Mouse (Mus musculus): ENCODE measurements around the gene Ctdspl. TPM values are rescaled to one million over a fixed set of nuclear protein-coding genes. Genes with fewer than 3 reads are reported as not detected.

Gene Ctdspl
- polyA plus RNA-seq, 1 experiment from 2014 or later: 8.1 TPM

GRCm38 (mm10) chr9:119055336-119055735, 129.1 kb downstream of the Ctdspl start:
- Histone ChIP-seq H3K36me3 (ENCODE audit: control insufficient read depth, insufficient read depth) (no peaks in the 10 kb centered on the region), H3K4me3 (ENCODE audit: low read length) (no peak overlapping the region), H3K4me1 (ENCODE audit: control insufficient read depth, insufficient read depth, low read length) (peaks cover 14% of the 10 kb centered on the region), H3K4me2 (ENCODE audit: low read depth, low read length) (no peak overlapping the region), H3K27ac (ENCODE audit: low read length) (no peak overlapping the region), H3K9me3 (replicated peaks; ENCODE audit: control insufficient read depth, low read length) (no peaks in the 10 kb centered on the region), H3K27me3 (ENCODE audit: control insufficient read depth, insufficient read depth, low read length) (no peaks in the 10 kb centered on the region), H3K9ac (ENCODE audit: low read length) (no peak overlapping the region)
- ATAC-seq (replicated peaks; ENCODE audit: extremely low read depth, insufficient read depth, low FRiP score): no peak
- 80% methylated on average over 4 of the region's 4 CpGs for WGBS

- H3K27ac ChIP-seq (ENCODE audit: low read length): no peak overlapping the region
- H3K9me3 ChIP-seq (replicated peaks; ENCODE audit: control insufficient read depth, low read length): no peaks in the 10 kb centered on the region
- no peak overlapping the region for H3K4me2 ChIP-seq (ENCODE audit: low read depth, low read length)
- H3K4me3 ChIP-seq (ENCODE audit: low read length): no peak overlapping the region
- H3K27me3 ChIP-seq (ENCODE audit: control insufficient read depth, insufficient read depth, low read length): no peaks in the 10 kb centered on the region
- no peak for ATAC-seq (replicated peaks; ENCODE audit: extremely low read depth, insufficient read depth, low FRiP score)
- H3K36me3 ChIP-seq (ENCODE audit: control insufficient read depth, insufficient read depth): no peaks in the 10 kb centered on the region
- no peak overlapping the region for H3K9ac ChIP-seq (ENCODE audit: low read length)
- WGBS: 73% methylated on average over 7 of the region's 7 CpGs
- no peaks in the 10 kb centered on the region; the same call in 1 of the 2 replicates for H3K4me1 ChIP-seq (ENCODE audit: control insufficient read depth, insufficient read depth, low read length)
These were observed 132.0 kb downstream of the Ctdspl start for GRCm38 (mm10) chr9:119058245-119058644.

GRCm38 (mm10) chr9:119060701-119061100, 134.4 kb downstream of the Ctdspl start:
- no peaks in the 10 kb centered on the region for H3K36me3 ChIP-seq (ENCODE audit: control insufficient read depth, insufficient read depth)
- H3K4me2 ChIP-seq (ENCODE audit: low read depth, low read length): no peak overlapping the region
- no peak overlapping the region for H3K27ac ChIP-seq (ENCODE audit: low read length)
- no peaks in the 10 kb centered on the region for H3K27me3 ChIP-seq (ENCODE audit: control insufficient read depth, insufficient read depth, low read length)
- H3K9me3 ChIP-seq (replicated peaks; ENCODE audit: control insufficient read depth, low read length): no peaks in the 10 kb centered on the region
- ATAC-seq (replicated peaks; ENCODE audit: extremely low read depth, insufficient read depth, low FRiP score): no peak
- H3K4me1 ChIP-seq (ENCODE audit: control insufficient read depth, insufficient read depth, low read length): peaks cover 2% of the 10 kb centered on the region; the same call in 1 of the 2 replicates
- no peak overlapping the region for H3K9ac ChIP-seq (ENCODE audit: low read length)
- no peak overlapping the region for H3K4me3 ChIP-seq (ENCODE audit: low read length)
- WGBS: 88% methylated on average over 10 of the region's 10 CpGs

- WGBS: 35% methylated on average over 19 of the region's 19 CpGs
- Histone ChIP-seq H3K36me3 (ENCODE audit: control insufficient read depth, insufficient read depth) (no peaks in the 10 kb centered on the region), H3K9me3 (replicated peaks; ENCODE audit: control insufficient read depth, low read length) (no peaks in the 10 kb centered on the region), H3K4me3 (ENCODE audit: low read length) (no peak overlapping the region), H3K27ac (ENCODE audit: low read length) (no peak overlapping the region), H3K9ac (ENCODE audit: low read length) (no peak overlapping the region), H3K4me1 (ENCODE audit: control insufficient read depth, insufficient read depth, low read length) (peaks cover 2% of the 10 kb centered on the region; the same call in 1 of the 2 replicates), H3K27me3 (ENCODE audit: control insufficient read depth, insufficient read depth, low read length) (no peaks in the 10 kb centered on the region), H3K4me2 (ENCODE audit: low read depth, low read length) (peak overlapping the region; percentile 19; the same call in 1 of the 2 replicates)
- ATAC-seq (replicated peaks; ENCODE audit: extremely low read depth, insufficient read depth, low FRiP score): no peak
These were observed 136.9 kb downstream of the Ctdspl start for GRCm38 (mm10) chr9:119063036-119063644.

GRCm38 (mm10) chr9:119064296-119064695, 138.0 kb downstream of the Ctdspl start:
- Histone ChIP-seq H3K9ac (ENCODE audit: low read length) (no peak overlapping the region), H3K4me2 (ENCODE audit: low read depth, low read length) (no peak overlapping the region), H3K4me1 (ENCODE audit: control insufficient read depth, insufficient read depth, low read length) (0 out of 2 replicates have a peak, but pooled peaks cover 3% of the 10 kb centered on the region), H3K27ac (ENCODE audit: low read length) (no peak overlapping the region), H3K9me3 (replicated peaks; ENCODE audit: control insufficient read depth, low read length) (no peaks in the 10 kb centered on the region), H3K36me3 (ENCODE audit: control insufficient read depth, insufficient read depth) (no peaks in the 10 kb centered on the region), H3K27me3 (ENCODE audit: control insufficient read depth, insufficient read depth, low read length) (no peaks in the 10 kb centered on the region), H3K4me3 (ENCODE audit: low read length) (no peak overlapping the region)
- ATAC-seq (replicated peaks; ENCODE audit: extremely low read depth, insufficient read depth, low FRiP score): no peak
- WGBS: 68% methylated on average over 4 of the region's 4 CpGs

GRCm38 (mm10) chr9:119067601-119068000, 141.3 kb downstream of the Ctdspl start:
- under 1% methylated on average over 6 of the region's 6 CpGs for WGBS
- Histone ChIP-seq H3K27me3 (ENCODE audit: control insufficient read depth, insufficient read depth, low read length) (no peaks in the 10 kb centered on the region), H3K9ac (ENCODE audit: low read length) (no peak overlapping the region), H3K36me3 (ENCODE audit: control insufficient read depth, insufficient read depth) (peaks cover 10% of the 10 kb centered on the region), H3K27ac (ENCODE audit: low read length) (no peak overlapping the region), H3K4me1 (ENCODE audit: control insufficient read depth, insufficient read depth, low read length) (peaks cover 7% of the 10 kb centered on the region; the same call in 1 of the 2 replicates), H3K4me2 (ENCODE audit: low read depth, low read length) (no peak overlapping the region), H3K4me3 (ENCODE audit: low read length) (no peak overlapping the region), H3K9me3 (replicated peaks; ENCODE audit: control insufficient read depth, low read length) (no peaks in the 10 kb centered on the region)
- ATAC-seq (replicated peaks; ENCODE audit: extremely low read depth, insufficient read depth, low FRiP score): peak; percentile 19; the same call in 1 of the 2 replicates

GRCm38 (mm10) chr9:119068266-119068665, 142.0 kb downstream of the Ctdspl start:
- Histone ChIP-seq H3K27me3 (ENCODE audit: control insufficient read depth, insufficient read depth, low read length) (no peaks in the 10 kb centered on the region), H3K9ac (ENCODE audit: low read length) (no peak overlapping the region), H3K27ac (ENCODE audit: low read length) (no peak overlapping the region), H3K9me3 (replicated peaks; ENCODE audit: control insufficient read depth, low read length) (no peaks in the 10 kb centered on the region), H3K36me3 (ENCODE audit: control insufficient read depth, insufficient read depth) (peaks cover 10% of the 10 kb centered on the region), H3K4me3 (ENCODE audit: low read length) (no peak overlapping the region), H3K4me1 (ENCODE audit: control insufficient read depth, insufficient read depth, low read length) (peaks cover 7% of the 10 kb centered on the region; the same call in 1 of the 2 replicates), H3K4me2 (ENCODE audit: low read depth, low read length) (no peak overlapping the region)
- ATAC-seq (replicated peaks; ENCODE audit: extremely low read depth, insufficient read depth, low FRiP score): no peak
- 76% methylated on average over 11 of the region's 11 CpGs for WGBS

- no peak overlapping the region for H3K4me2 ChIP-seq (ENCODE audit: low read depth, low read length)
- H3K9me3 ChIP-seq (replicated peaks; ENCODE audit: control insufficient read depth, low read length): no peaks in the 10 kb centered on the region
- peaks cover 18% of the 10 kb centered on the region for H3K36me3 ChIP-seq (ENCODE audit: control insufficient read depth, insufficient read depth)
- H3K27ac ChIP-seq (ENCODE audit: low read length): no peak overlapping the region
- H3K27me3 ChIP-seq (ENCODE audit: control insufficient read depth, insufficient read depth, low read length): no peaks in the 10 kb centered on the region
- H3K4me1 ChIP-seq (ENCODE audit: control insufficient read depth, insufficient read depth, low read length): peaks cover 8% of the 10 kb centered on the region; the same call in 1 of the 2 replicates
- no peak overlapping the region for H3K4me3 ChIP-seq (ENCODE audit: low read length)
- ATAC-seq (replicated peaks; ENCODE audit: extremely low read depth, insufficient read depth, low FRiP score): no peak
- 57% methylated on average over 13 of the region's 13 CpGs for WGBS
- no peak overlapping the region for H3K9ac ChIP-seq (ENCODE audit: low read length)
These were observed 144.0 kb downstream of the Ctdspl start for GRCm38 (mm10) chr9:119070173-119070825.

GRCm38 (mm10) chr9:119071786-119072185, 145.5 kb downstream of the Ctdspl start:
- Histone ChIP-seq H3K4me3 (ENCODE audit: low read length) (no peak overlapping the region), H3K36me3 (ENCODE audit: control insufficient read depth, insufficient read depth) (peaks cover 18% of the 10 kb centered on the region), H3K9ac (ENCODE audit: low read length) (no peak overlapping the region), H3K4me1 (ENCODE audit: control insufficient read depth, insufficient read depth, low read length) (peaks cover 8% of the 10 kb centered on the region; the same call in 1 of the 2 replicates), H3K27ac (ENCODE audit: low read length) (no peak overlapping the region), H3K4me2 (ENCODE audit: low read depth, low read length) (no peak overlapping the region), H3K27me3 (ENCODE audit: control insufficient read depth, insufficient read depth, low read length) (no peaks in the 10 kb centered on the region), H3K9me3 (replicated peaks; ENCODE audit: control insufficient read depth, low read length) (no peaks in the 10 kb centered on the region)
- 79% methylated on average over 9 of the region's 9 CpGs for WGBS
- ATAC-seq (replicated peaks; ENCODE audit: extremely low read depth, insufficient read depth, low FRiP score): no peak
